Mouse (Mus musculus) liver, embryonic 13.5 days (tissue): Measurements from ENCODE around the gene Lonp2. TPM values are rescaled to one million over a fixed set of nuclear protein-coding genes. Genes with fewer than 3 reads are reported as not detected.

ENCODE experiments used
- microRNA-seq: library from miRNA; unstranded; fragments of <30 nt; microRNA quantifications from one replicate; pipeline ENCODE4, GENCODE M21; 2016
- polyA plus RNA-seq: library from polyadenylated mRNA; unstranded; fragments of >200 nt; fragmentation: Nextera tagmentation; extraction: Ambion mirVana; gene quantifications from 2 replicates; pipeline ENCODE4 v1.2.1, GENCODE M21; 2015

Gene Lonp2
- polyA plus RNA-seq, 1 experiment from 2014 or later = 34.5 TPM

Small RNA genes lying within 50 kb of the gene (microRNA-seq; reads per million reads assigned to microRNA genes)
- gene Gm44348 = not detected

Other genes starting within 250 kb of the Lonp2 start
- gene Abcc12, start 43.4 kb upstream of the Lonp2 start, polyA plus RNA-seq = not detected in 2 replicates
- gene Gm10638, start 121.7 kb downstream of the Lonp2 start, polyA plus RNA-seq = 1.1 and 1.3 TPM in 2 replicates
- gene Siah1a, start 121.9 kb downstream of the Lonp2 start, polyA plus RNA-seq = 16.1 and 17.0 TPM in 2 replicates